Mouse (Mus musculus) brain, embryonic 14.5 days (tissue): ENCODE data around the gene Gas2.

Experiments
- CTCF ChIP-seq: fragments of 200-500 bp; IDR thresholded peaks from 2 replicates; pipeline ENCODE4 v1.5.1; 2012; ENCODE audit warnings: inconsistent platforms, mild to moderate bottlenecking, moderate library complexity, borderline replicate concordance; ENCODE audit not compliant: insufficient read depth, insufficient read length; ENCODE audit errors: extremely low read depth
- POLR2A ChIP-seq: fragments of 200-500 bp; IDR thresholded peaks from 2 replicates; pipeline ENCODE4 v1.6.1; 2012; ENCODE audit warnings: mild to moderate bottlenecking, inconsistent platforms, borderline replicate concordance; ENCODE audit not compliant: poor library complexity, insufficient read depth, insufficient read length, severe bottlenecking; ENCODE audit errors: extremely low read depth

DNA sequence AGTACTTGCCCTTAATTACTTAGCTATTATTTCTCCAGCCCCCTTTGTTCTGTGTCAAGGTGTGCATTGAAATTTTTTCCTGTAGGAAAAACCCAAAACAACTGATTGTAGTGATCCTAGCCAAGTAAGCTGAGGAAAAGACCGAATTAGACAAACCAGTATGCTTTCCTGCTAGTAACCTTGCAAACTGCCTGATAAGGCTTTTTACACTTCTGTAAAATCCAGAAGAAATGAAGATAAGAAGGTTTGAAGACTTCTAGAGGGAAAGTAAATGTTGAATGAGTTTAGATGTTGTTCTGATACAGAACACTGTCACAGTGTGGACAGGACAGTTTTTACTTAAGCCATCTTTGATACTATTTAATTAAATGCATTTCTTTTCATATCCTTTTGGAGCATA lies 75.5 kb downstream of the Gas2 start:
- TF ChIP-seq POLR2A: no peak
- no peak for TF ChIP-seq CTCF
